In the genomic region with DNA sequence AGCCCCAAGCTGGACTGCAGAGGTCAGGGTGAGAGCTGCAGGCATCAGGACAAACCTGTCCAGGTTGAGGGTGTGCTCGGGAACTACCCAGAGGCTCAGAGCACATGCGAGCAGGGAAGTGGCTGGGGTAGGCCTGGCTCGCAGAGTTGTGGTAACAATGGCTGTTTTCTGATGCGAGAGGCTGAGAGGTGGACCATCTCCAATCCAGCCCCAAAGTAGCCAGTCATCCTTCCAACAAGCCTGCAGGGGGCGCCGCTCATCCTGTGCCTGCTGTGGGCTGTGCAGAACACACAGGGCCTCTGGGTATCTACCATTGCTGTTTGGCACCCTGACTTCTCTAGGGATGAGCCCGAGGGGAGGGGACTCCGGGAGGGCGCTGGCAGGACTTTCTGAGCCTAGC, we compare ENCODE assay signal across 8 mouse cellular contexts. TPM values are rescaled to one million over a fixed set of nuclear protein-coding genes. Genes with fewer than 3 reads are reported as not detected.
DNase-seq lines count a peak whose midpoint lies in the region; ATAC-seq and TF ChIP-seq lines count a peak whose summit lies in the region.

No protein-coding gene starts in this region.

- H3K27me3 ChIP-seq in midbrain, embryonic 14.5 days (ENCODE audit: control insufficient read depth, insufficient read depth, low read length), result no peaks in the 10 kb centered on the region
- H3K27me3 ChIP-seq in midbrain, embryonic 13.5 days, result no peaks in the 10 kb centered on the region
- no peaks in the 10 kb centered on the region for H3K27me3 ChIP-seq in intestine, postnatal 0 days (replicated peaks; ENCODE audit: control insufficient read depth, insufficient read depth, low read length)

- DNase-seq in embryo, embryonic 11 days, result peak; percentile 37
- DNase-seq in embryo, embryonic 10 days (ENCODE audit: low spot score), result no peak
- DNase-seq in midbrain, embryonic 14.5 days, result peak; percentile 18
- DNase-seq in thymus, postnatal 10 days (ENCODE audit: low spot score in 2 of 2), result peak; percentile 60 to 67
- no peak for DNase-seq in left cerebral cortex, adult 11 months (ENCODE audit: low spot score)
- DNase-seq in left cerebral cortex, adult 9 months (ENCODE audit: low spot score in 2 of 2), result no peak

- no peaks in the 10 kb centered on the region for H3K9me3 ChIP-seq in midbrain, embryonic 14.5 days (ENCODE audit: control insufficient read depth, low read length)
- no peaks in the 10 kb centered on the region for H3K9me3 ChIP-seq in midbrain, embryonic 13.5 days
- H3K9me3 ChIP-seq in intestine, postnatal 0 days (ENCODE audit: control insufficient read depth), result no peaks in the 10 kb centered on the region

- TF ChIP-seq CTCF in intestine, postnatal 0 days (IDR thresholded peaks at IDR 0.05; ENCODE audit: low read depth), result peak; percentile 71

- H3K4me3 ChIP-seq in midbrain, embryonic 14.5 days (replicated peaks; ENCODE audit: low read depth, low read length), result no peak overlapping the region
- H3K4me3 ChIP-seq in midbrain, embryonic 13.5 days (replicated peaks), result no peak overlapping the region
- H3K4me3 ChIP-seq in intestine, postnatal 0 days (ENCODE audit: low read depth, low read length), result no peak overlapping the region

- ATAC-seq in midbrain, embryonic 14.5 days (ENCODE audit: low FRiP score, low TSS enrichment), result no peak
- no peak for ATAC-seq in midbrain, embryonic 13.5 days
- no peak for ATAC-seq in intestine, postnatal 0 days

- H3K9ac ChIP-seq in midbrain, embryonic 14.5 days (replicated peaks; ENCODE audit: low read length), result no peak overlapping the region
- H3K9ac ChIP-seq in midbrain, embryonic 13.5 days (replicated peaks), result no peak overlapping the region
- H3K9ac ChIP-seq in intestine, postnatal 0 days (ENCODE audit: low read depth, low read length), result no peak overlapping the region

- 58% methylated on average over 9 of the region's 9 CpGs for WGBS in midbrain, embryonic 14.5 days
- 55% methylated on average over 9 of the region's 9 CpGs for whole genome bisulfite sequencing in midbrain, embryonic 13.5 days
- WGBS in intestine, postnatal 0 days, result 67% methylated on average over 9 of the region's 9 CpGs

- no peak overlapping the region for H3K27ac ChIP-seq in midbrain, embryonic 14.5 days (replicated peaks; ENCODE audit: low read depth, low read length)
- H3K27ac ChIP-seq in midbrain, embryonic 13.5 days, result no peak overlapping the region
- H3K27ac ChIP-seq in intestine, postnatal 0 days (ENCODE audit: low read depth, low read length), result no peak overlapping the region

- 0 out of 2 replicates have a peak, but pooled peaks cover 5% of the 10 kb centered on the region for H3K4me1 ChIP-seq in midbrain, embryonic 14.5 days (ENCODE audit: control insufficient read depth, insufficient read depth, low read length)
- peaks cover 7% of the 10 kb centered on the region for H3K4me1 ChIP-seq in midbrain, embryonic 13.5 days (replicated peaks)
- peaks cover 14% of the 10 kb centered on the region; the same call in 1 of the 2 replicates for H3K4me1 ChIP-seq in intestine, postnatal 0 days (replicated peaks; ENCODE audit: control insufficient read depth, insufficient read depth, low read length)

- no peaks in the 10 kb centered on the region for H3K36me3 ChIP-seq in midbrain, embryonic 14.5 days (ENCODE audit: control insufficient read depth, insufficient read depth, low read length)
- no peaks in the 10 kb centered on the region for H3K36me3 ChIP-seq in midbrain, embryonic 13.5 days
- no peaks in the 10 kb centered on the region for H3K36me3 ChIP-seq in intestine, postnatal 0 days (ENCODE audit: control insufficient read depth, insufficient read depth)

- no peak overlapping the region for H3K4me2 ChIP-seq in midbrain, embryonic 14.5 days (ENCODE audit: low read length)
- no peak overlapping the region for H3K4me2 ChIP-seq in midbrain, embryonic 13.5 days (replicated peaks)
- no peak overlapping the region for H3K4me2 ChIP-seq in intestine, postnatal 0 days (replicated peaks; ENCODE audit: low read depth)

RNA-seq across cellular contexts. Expression of a gene that starts 8.9 kb away (rescaled TPM):
- 376 and 460 TPM in 2 replicates for polyA plus RNA-seq in midbrain, embryonic 14.5 days (2014; fragmentation: Nextera tagmentation; extraction: Ambion mirVana)
- polyA plus RNA-seq in midbrain, embryonic 13.5 days (2015; fragmentation: Nextera tagmentation; extraction: Ambion mirVana), result 319 and 332 TPM in 2 replicates
- polyA plus RNA-seq in intestine, postnatal 0 days (2015; fragmentation: Nextera tagmentation; extraction: Ambion mirVana), result 503 and 522 TPM in 2 replicates

RNA-seq across cellular contexts. Expression of a gene that starts 17.3 kb away (rescaled TPM):
- polyA plus RNA-seq in midbrain, embryonic 14.5 days (2014; fragmentation: Nextera tagmentation; extraction: Ambion mirVana), result 11.7 and 13.6 TPM in 2 replicates
- 9.3 and 11.4 TPM in 2 replicates for polyA plus RNA-seq in midbrain, embryonic 13.5 days (2015; fragmentation: Nextera tagmentation; extraction: Ambion mirVana)
- polyA plus RNA-seq in intestine, postnatal 0 days (2015; fragmentation: Nextera tagmentation; extraction: Ambion mirVana), result 0.88 and 1.5 TPM in 2 replicates

RNA-seq across cellular contexts. Expression of a gene that starts 24.8 kb away (rescaled TPM):
- polyA plus RNA-seq in midbrain, embryonic 14.5 days (2014; fragmentation: Nextera tagmentation; extraction: Ambion mirVana), result 1.8 and 4.5 TPM in 2 replicates
- 2.2 and 2.7 TPM in 2 replicates for polyA plus RNA-seq in midbrain, embryonic 13.5 days (2015; fragmentation: Nextera tagmentation; extraction: Ambion mirVana)
- polyA plus RNA-seq in intestine, postnatal 0 days (2015; fragmentation: Nextera tagmentation; extraction: Ambion mirVana), result 28.7 and 31.2 TPM in 2 replicates

RNA-seq across cellular contexts. Expression of a gene that starts 59.0 kb away (rescaled TPM):
- polyA plus RNA-seq in midbrain, embryonic 14.5 days (2014; fragmentation: Nextera tagmentation; extraction: Ambion mirVana), result 1.8 and 2.3 TPM in 2 replicates
- polyA plus RNA-seq in midbrain, embryonic 13.5 days (2015; fragmentation: Nextera tagmentation; extraction: Ambion mirVana), result 0.97 and 1.1 TPM in 2 replicates
- 17.9 and 22.5 TPM in 2 replicates for polyA plus RNA-seq in intestine, postnatal 0 days (2015; fragmentation: Nextera tagmentation; extraction: Ambion mirVana)

Comparison
In these comparisons a context has a peak if more than half of its experiments do, and no peak if none do; other contexts are left out.
1. DNase-seq: peak in embryo, embryonic 11 days (single experiment), midbrain, embryonic 14.5 days (single experiment) and thymus, postnatal 10 days (2 of 2); none in embryo, embryonic 10 days (single experiment), left cerebral cortex, adult 11 months (single experiment) and left cerebral cortex, adult 9 months (0 of 2).